Mouse (Mus musculus) ES-Bruce4 (cell line): ENCODE results near the gene Clint1.
"Not testable (repeated sequence)": the region's sequence is repeated elsewhere in the genome, so short reads cannot be mapped to it uniquely, and the experiment has no call there.

Experiments used
- CTCF ChIP-seq: IDR thresholded peaks from one replicate; pipeline ENCODE4 v1.8.1; 2011; ENCODE audit warnings: low read depth, low read length
- POLR2A ChIP-seq: IDR thresholded peaks from one replicate; pipeline ENCODE4 v1.8.1; 2011; ENCODE audit warnings: low read length; ENCODE audit not compliant: insufficient read depth

DNA sequence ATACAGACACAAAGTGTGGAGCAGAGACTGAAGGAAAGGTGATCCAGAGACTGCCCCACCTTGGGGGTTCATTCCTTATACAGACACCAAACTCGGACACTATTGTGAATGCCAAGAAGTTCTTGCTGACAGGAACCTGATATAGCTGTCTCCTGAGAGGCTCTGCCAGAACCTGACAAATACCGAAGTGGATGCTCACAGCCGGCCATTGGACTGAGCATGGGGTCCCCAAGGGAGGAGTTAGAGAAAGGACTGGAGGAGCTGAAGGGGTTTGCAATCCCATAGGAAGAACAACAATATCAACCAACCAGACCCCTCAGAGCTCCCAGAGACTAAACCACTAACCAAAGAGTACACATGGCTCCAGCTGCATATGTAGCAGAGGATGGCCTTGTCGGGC is 27.5 kb downstream of the Clint1 start:
- TF ChIP-seq POLR2A, CTCF: not testable (repeated sequence)
